Mouse (Mus musculus): ENCODE data around the gene Rpgrip1l. TPM values are rescaled to one million over a fixed set of nuclear protein-coding genes. Genes with fewer than 3 reads are reported as not detected.

Rpgrip1l gene
- polyA plus RNA-seq, 1 experiment = 6.3 TPM

GRCm38 (mm10) chr8:91170152-91170551 lies 142.9 kb downstream of the Rpgrip1l start:
- Histone ChIP-seq H3K27me3 (ENCODE audit: control insufficient read depth, insufficient read depth, low read length) (no peaks in the 10 kb centered on the region; the same call in 1 of the 2 replicates), H3K4me3 (replicated peaks; ENCODE audit: insufficient read depth, low read depth, low read length) (no peak overlapping the region), H3K27ac (ENCODE audit: insufficient read depth, low read length) (no peak overlapping the region), H3K4me1 (ENCODE audit: control insufficient read depth, insufficient read depth, low read length) (no peaks in the 10 kb centered on the region)
- DNase-seq = no peak
- WGBS = 80% methylated on average over 6 of the region's 6 CpGs
- TF ChIP-seq CTCF (IDR thresholded peaks at IDR 0.05; ENCODE audit: borderline replicate concordance, insufficient read depth, low read depth, low read length) (no peak), POLR2A (IDR thresholded peaks at IDR 0.05; ENCODE audit: borderline replicate concordance, insufficient read depth, low read length) (no peak)

Other genes starting within 250 kb of the Rpgrip1l start
- gene Rbl2, start 243.2 kb downstream of the Rpgrip1l start, polyA plus RNA-seq (2012; rRNA removed) = 38.1 and 39.5 TPM in 2 replicates
- 133 and 151 TPM in 2 replicates for gene Aktip, start 113.3 kb downstream of the Rpgrip1l start, polyA plus RNA-seq (2012; rRNA removed)
- gene Fto, start 263 bp upstream of the Rpgrip1l start, polyA plus RNA-seq (2012; rRNA removed) = 151 and 153 TPM in 2 replicates

Measured in cerebellum, adult 2 months (tissue).